15 mouse cellular contexts compared by ENCODE assay signal in the genomic region with DNA sequence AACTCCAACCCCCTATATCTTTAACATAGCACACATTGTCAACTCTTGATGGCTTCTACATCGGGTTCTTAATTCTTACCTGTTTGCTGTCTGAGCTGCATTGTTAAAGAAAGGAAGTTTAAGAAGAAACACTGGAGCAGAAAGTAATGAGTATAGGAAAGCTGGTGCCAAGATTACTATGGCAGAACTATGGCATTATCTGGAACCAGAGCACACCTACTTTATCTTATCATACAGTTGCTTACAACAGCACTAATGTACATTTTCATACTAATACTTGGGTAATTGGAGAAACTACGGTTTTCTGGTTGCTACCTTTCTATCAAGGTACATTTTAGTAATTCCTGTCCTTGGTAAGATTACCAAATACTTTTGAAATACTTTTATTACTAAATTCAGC.
"Had no signal": no experiment of that assay in that cellular context is flagged by ENCODE, and none has a peak within 500 bp of the region (broad histone marks: within the 10 kb centered on the region; RNA-seq: fewer than 3 reads in every experiment).

No protein-coding gene starts in this region.

- H3K27ac ChIP-seq: kidney, embryonic 15.5 days; left cerebral cortex, adult 2 months; limb, embryonic 10.5 days; midbrain, embryonic 12.5 days had no signal

- H3K4me2 ChIP-seq: kidney, embryonic 15.5 days; midbrain, embryonic 12.5 days had no signal

- H3K4me3 ChIP-seq: kidney, embryonic 15.5 days; left cerebral cortex, adult 2 months; limb, embryonic 10.5 days; megakaryocyte, embryonic 14.5 days; midbrain, embryonic 12.5 days had no signal

- H3K9ac ChIP-seq: kidney, embryonic 15.5 days; midbrain, embryonic 12.5 days had no signal

- H3K4me1 ChIP-seq: limb, embryonic 10.5 days; midbrain, embryonic 12.5 days had no signal

- H3K36me3 ChIP-seq: limb, embryonic 10.5 days had no signal

- ATAC-seq: midbrain, embryonic 16.5 days had no signal

- H3K27me3 ChIP-seq: kidney, embryonic 15.5 days; megakaryocyte, embryonic 14.5 days; midbrain, embryonic 12.5 days had no signal

- H3K9me3 ChIP-seq: kidney, embryonic 15.5 days; limb, embryonic 10.5 days; megakaryocyte, embryonic 14.5 days; midbrain, embryonic 12.5 days had no signal

- DNase-seq: kidney, adult 2 months; kidney, postnatal 14 days; lung, adult 2 months; lung, postnatal 10 days; lung, postnatal 4 days; right cerebral cortex, postnatal 4 days; spleen, adult 18-20 months; thymus, adult 18-20 months; thymus, postnatal 36 days had no signal
